Mouse (Mus musculus): ENCODE measurements around the gene Gngt1. TPM values are rescaled to one million over a fixed set of nuclear protein-coding genes. Genes with fewer than 3 reads are reported as not detected.

The Gngt1 gene
- total and polyA plus RNA-seq, 3 experiments = not detected

GRCm38 (mm10) chr6:4003890-4004306 lies 10.3 kb downstream of the Gngt1 start, which contains the start of gene Gng11:
Gene Gng11, plus strand, starts transcription at chr6:4003904.
- Histone ChIP-seq H3K4me3 (replicated peaks in 1 of 3; ENCODE audit: low read depth in 2 of 3, low read length in 2 of 3, poor library complexity in 1 of 3) (no peak within 1 kb of the TSS), H3K9ac (ENCODE audit: insufficient read depth, low read depth) (no peak within 1 kb of the TSS)
- DNase-seq (ENCODE audit: extremely low read depth) = no peak

DNA sequence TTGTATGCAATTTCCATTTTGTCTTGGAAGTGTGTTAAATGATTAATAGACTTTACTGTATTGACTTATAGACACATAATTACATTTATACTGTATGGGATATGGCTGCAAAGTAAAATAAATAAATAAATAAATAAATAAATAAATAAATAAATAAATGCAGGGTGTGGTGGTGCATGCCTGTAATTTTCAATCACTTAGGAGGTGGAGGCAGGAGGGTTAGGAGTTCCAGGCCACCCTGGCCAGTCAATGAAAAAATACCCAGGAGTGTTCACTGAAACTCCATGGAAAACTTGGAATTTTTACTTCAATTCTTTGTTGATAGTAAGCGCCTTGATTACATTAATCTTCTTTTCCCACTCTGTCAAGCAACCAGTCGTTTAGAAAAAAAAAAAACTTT lies 11.2 kb downstream of the Gngt1 start:
- dilution Hi-C loops (cut with MboI; ENCODE audit: extremely low pct_ligation_motif_present, extremely low pct_unique_long_range_greater_than_20kb, low sequenced_read_pairs) = no loop called here
- Histone ChIP-seq H3K27ac (ENCODE audit: insufficient read depth, low read depth) (no peak overlapping the region), H3K36me3 (replicated peaks in 1 of 2; ENCODE audit: control insufficient read depth in 1 of 2, insufficient read depth in 1 of 2, low read length in 1 of 2) (no peaks in the 10 kb centered on the region), H3K27me3 (replicated peaks) (no peaks in the 10 kb centered on the region), H3K4me2 (ENCODE audit: insufficient read depth, low read depth, poor library complexity, severe bottlenecking) (no peak overlapping the region), H3K79me2 (replicated peaks; ENCODE audit: control insufficient read depth, extremely low read depth, insufficient read depth, poor library complexity, severe bottlenecking) (no peaks in the 10 kb centered on the region), H3K9me3 (replicated peaks; ENCODE audit: low read length) (no peaks in the 10 kb centered on the region), H3K4me3 (replicated peaks in 1 of 3; ENCODE audit: low read depth in 2 of 3, low read length in 2 of 3, poor library complexity in 1 of 3) (no peak overlapping the region), H3K4me1 (ENCODE audit: control insufficient read depth in 1 of 2, insufficient read depth in 2 of 2) (peaks cover 4 to 8% of the 10 kb centered on the region in 2 experiments; a peak in 3 of 4 replicates), H3K9ac (ENCODE audit: insufficient read depth, low read depth) (no peak overlapping the region)
- DNase-seq (ENCODE audit: extremely low read depth) = no peak
- TF ChIP-seq EP300 (IDR thresholded peaks at IDR 0.05; ENCODE audit: low read length) (no peak), HCFC1 (IDR thresholded peaks at IDR 0.05; ENCODE audit: low read depth, low read length) (no peak), CHD2 (IDR thresholded peaks at IDR 0.05; ENCODE audit: low read length) (no peak), CHD1 (IDR thresholded peaks at IDR 0.05; ENCODE audit: low read depth, low read length) (no peak), GABPA (IDR thresholded peaks at IDR 0.05; ENCODE audit: insufficient replicate concordance, low read depth, low read length) (no peak)
- in situ Hi-C loops (cut with MboI; ENCODE audit: low pct_ligation_motif_present, low pct_unique_long_range_greater_than_20kb, low sequenced_read_pairs) = no loop called here

More at GRCm38 (mm10) chr6:4003890-4004306, 10.3 kb downstream of the Gngt1 start, which contains the start of gene Gng11:
- dilution Hi-C loops (cut with MboI; ENCODE audit: extremely low pct_ligation_motif_present, extremely low pct_unique_long_range_greater_than_20kb, low sequenced_read_pairs) (no loop called here), in situ Hi-C loops (cut with MboI; ENCODE audit: low pct_ligation_motif_present, low pct_unique_long_range_greater_than_20kb, low sequenced_read_pairs) (no loop called here)
- no peaks in the 10 kb centered on the region for H3K27me3 ChIP-seq (replicated peaks)
- no peaks in the 10 kb centered on the region for H3K9me3 ChIP-seq (replicated peaks; ENCODE audit: low read length)
- no peak within 1 kb of the TSS for H3K27ac ChIP-seq (ENCODE audit: insufficient read depth, low read depth)
- H3K4me2 ChIP-seq (ENCODE audit: insufficient read depth, low read depth, poor library complexity, severe bottlenecking) = peak within 1 kb of the TSS; percentile 74
- H3K79me2 ChIP-seq (replicated peaks; ENCODE audit: control insufficient read depth, extremely low read depth, insufficient read depth, poor library complexity, severe bottlenecking) = no peaks in the 10 kb centered on the region
- no peaks in the 10 kb centered on the region for H3K36me3 ChIP-seq (replicated peaks in 1 of 2; ENCODE audit: control insufficient read depth in 1 of 2, insufficient read depth in 1 of 2, low read length in 1 of 2)
- H3K4me1 ChIP-seq (ENCODE audit: control insufficient read depth in 1 of 2, insufficient read depth in 2 of 2) = peaks cover 4 to 14% of the 10 kb centered on the region in 2 experiments; a peak in 3 of 4 replicates
- TF ChIP-seq ZC3H11A (IDR thresholded peaks at IDR 0.05; ENCODE audit: low read depth, low read length) (no peak), POLR2A (IDR thresholded peaks at IDR 0.05; ENCODE audit: low read depth, low read length) (no peak), JUND (conservative IDR thresholded peaks at IDR 0.05; ENCODE audit: low read depth, low read length) (no peak), USF1 (IDR thresholded peaks at IDR 0.05; ENCODE audit: low read depth, low read length) (no peak), CHD2 (IDR thresholded peaks at IDR 0.05; ENCODE audit: low read length) (no peak), SMC3 (IDR thresholded peaks at IDR 0.05; ENCODE audit: low read depth, low read length) (no peak)

DNA sequence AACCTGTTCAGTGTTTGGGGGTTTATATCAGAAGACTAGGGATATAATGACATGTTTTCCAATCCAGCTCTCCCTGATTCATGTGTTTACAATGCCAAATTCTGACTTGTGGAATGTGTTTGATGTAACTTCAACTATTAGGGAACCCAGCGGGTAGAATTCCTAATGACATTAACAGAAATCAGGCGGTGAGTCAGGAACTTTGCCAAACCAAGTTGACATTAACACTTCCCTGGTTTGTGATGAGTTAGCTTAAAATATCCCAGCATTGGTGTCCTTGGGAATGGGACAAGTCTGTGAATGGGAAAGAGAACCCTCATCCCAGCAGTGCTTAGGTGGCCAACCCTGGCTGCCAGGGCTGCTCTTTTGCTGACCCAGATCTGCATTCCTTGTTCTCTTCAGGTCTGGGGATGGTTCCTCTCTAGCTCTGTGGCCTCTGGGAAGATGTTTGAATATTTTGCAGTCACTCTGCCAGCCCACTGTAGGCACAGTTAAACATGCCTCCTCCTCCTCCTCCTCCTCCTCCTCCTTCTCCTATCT lies 15.0 kb downstream of the Gngt1 start:
- no peaks in the 10 kb centered on the region for H3K9me3 ChIP-seq (replicated peaks; ENCODE audit: low read length)
- no peak for TF ChIP-seq POLR2AphosphoS2 (IDR thresholded peaks at IDR 0.05; ENCODE audit: low read depth, low read length)
- TF ChIP-seq ZC3H11A (IDR thresholded peaks at IDR 0.05; ENCODE audit: low read depth, low read length) = no peak
- no peak for TF ChIP-seq MYC (IDR thresholded peaks at IDR 0.05; ENCODE audit: low read depth, low read length)
- no peak for TF ChIP-seq ZKSCAN1 (IDR thresholded peaks at IDR 0.05; ENCODE audit: borderline replicate concordance, low read depth, low read length)
- no peak for TF ChIP-seq TBP (conservative IDR thresholded peaks at IDR 0.05; ENCODE audit: low read depth, low read length)
- TF ChIP-seq NRF1 (IDR thresholded peaks at IDR 0.05; ENCODE audit: low read depth, low read length) = no peak
- no peak overlapping the region for H3K4me3 ChIP-seq (replicated peaks in 1 of 3; ENCODE audit: low read depth in 2 of 3, low read length in 2 of 3, poor library complexity in 1 of 3)
- no peak overlapping the region for H3K9ac ChIP-seq (ENCODE audit: insufficient read depth, low read depth)
- no peaks in the 10 kb centered on the region for H3K4me1 ChIP-seq (ENCODE audit: control insufficient read depth in 1 of 2, insufficient read depth in 2 of 2)
- dilution Hi-C loops (cut with MboI; ENCODE audit: extremely low pct_ligation_motif_present, extremely low pct_unique_long_range_greater_than_20kb, low sequenced_read_pairs) = no loop called here
- no peaks in the 10 kb centered on the region for H3K79me2 ChIP-seq (replicated peaks; ENCODE audit: control insufficient read depth, extremely low read depth, insufficient read depth, poor library complexity, severe bottlenecking)
- in situ Hi-C loops (cut with MboI; ENCODE audit: low pct_ligation_motif_present, low pct_unique_long_range_greater_than_20kb, low sequenced_read_pairs) = no loop called here
- H3K27ac ChIP-seq (ENCODE audit: insufficient read depth, low read depth) = no peak overlapping the region
- no peak for DNase-seq (ENCODE audit: extremely low read depth)
- H3K27me3 ChIP-seq (replicated peaks) = no peaks in the 10 kb centered on the region
- H3K36me3 ChIP-seq (replicated peaks in 1 of 2; ENCODE audit: control insufficient read depth in 1 of 2, insufficient read depth in 1 of 2, low read length in 1 of 2) = no peaks in the 10 kb centered on the region
- H3K4me2 ChIP-seq (ENCODE audit: insufficient read depth, low read depth, poor library complexity, severe bottlenecking) = no peak overlapping the region

Data from CH12.LX (cell line).